In genomic region chrX:94541206-94541605, GRCm38 (mm10) we compare ENCODE assay signal across 8 mouse cellular contexts. TPM values are rescaled to one million over a fixed set of nuclear protein-coding genes. Genes with fewer than 3 reads are reported as not detected.
DNase-seq lines count a peak whose midpoint lies in the region; ATAC-seq and TF ChIP-seq lines count a peak whose summit lies in the region.

No protein-coding gene starts in this region.

- no peaks in the 10 kb centered on the region; the same call in 1 of the 2 replicates for H3K4me1 ChIP-seq in liver, embryonic 13.5 days (replicated peaks)
- H3K4me1 ChIP-seq in stomach, postnatal 0 days (replicated peaks; ENCODE audit: control insufficient read depth, insufficient read depth) = no peaks in the 10 kb centered on the region

- H3K27ac ChIP-seq in liver, embryonic 13.5 days = no peak overlapping the region
- peak overlapping the region; percentile 81 for H3K27ac ChIP-seq in stomach, postnatal 0 days (replicated peaks)

- H3K36me3 ChIP-seq in liver, embryonic 13.5 days = no peaks in the 10 kb centered on the region
- no peaks in the 10 kb centered on the region for H3K36me3 ChIP-seq in stomach, postnatal 0 days (ENCODE audit: control insufficient read depth, insufficient read depth, low read length)

- peak overlapping the region; percentile 65 for H3K4me3 ChIP-seq in liver, embryonic 13.5 days (replicated peaks)
- peak overlapping the region; percentile 62 for H3K4me3 ChIP-seq in stomach, postnatal 0 days (ENCODE audit: low read depth, low read length)

- H3K9me3 ChIP-seq in liver, embryonic 13.5 days (replicated peaks) = no peaks in the 10 kb centered on the region
- H3K9me3 ChIP-seq in stomach, postnatal 0 days (ENCODE audit: control insufficient read depth, low read length) = no peaks in the 10 kb centered on the region

- intact Hi-C loops in heart, postnatal 36 days (cut with DNase I) = loop anchor here (5.0 kb wide), 2 partner anchors 59 to 174 kb away; partner anchors contain the start of genes Apoo and Fam90a1b

- TF ChIP-seq EP300 in stomach, postnatal 0 days (optimal IDR thresholded peaks at IDR 0.05) = no peak

- 7% methylated on average over 25 of the region's 25 CpGs for WGBS in liver, embryonic 13.5 days (ENCODE audit: insufficient replicate concordance)
- 8% methylated on average over 24 of the region's 25 CpGs for WGBS in stomach, postnatal 0 days

- peak; percentile 0 for DNase-seq in gastrocnemius, adult 18-20 months (ENCODE audit: low spot score)
- DNase-seq in gastrocnemius, postnatal 10 days = no peak
- DNase-seq in 3134 (ENCODE audit: extremely low read depth, insufficient read length, low spot score) = peak; percentile 61
- DNase-seq in cerebellum, adult 9-10 months = peak; percentile 42
- peak; percentile 4 to 24 for DNase-seq in heart, postnatal 36 days
- no peak for DNase-seq in liver, embryonic 13.5 days
- peak; percentile 20 for DNase-seq in stomach, postnatal 0 days (ENCODE audit: low spot score)
- no peak for DNase-seq in urinary bladder, adult 2 months (ENCODE audit: low spot score)

- H3K9ac ChIP-seq in liver, embryonic 13.5 days = peak overlapping the region; percentile 67
- H3K9ac ChIP-seq in stomach, postnatal 0 days (ENCODE audit: low read length) = peak overlapping the region; percentile 75

- no peak for TF ChIP-seq CTCF in stomach, postnatal 0 days (IDR thresholded peaks at IDR 0.05; ENCODE audit: low read depth)

- H3K27me3 ChIP-seq in liver, embryonic 13.5 days = peaks cover 35% of the 10 kb centered on the region
- no peaks in the 10 kb centered on the region for H3K27me3 ChIP-seq in stomach, postnatal 0 days (ENCODE audit: control insufficient read depth, insufficient read depth, low read length)

- H3K4me2 ChIP-seq in liver, embryonic 13.5 days = peak overlapping the region; percentile 76
- H3K4me2 ChIP-seq in stomach, postnatal 0 days (replicated peaks; ENCODE audit: low read depth) = peak overlapping the region; percentile 52

- no peak for ATAC-seq in liver, embryonic 13.5 days (ENCODE audit: low read depth)
- ATAC-seq in stomach, postnatal 0 days (ENCODE audit: low FRiP score, low TSS enrichment) = peak; percentile 0; the same call in 1 of the 2 replicates

RNA-seq across cellular contexts. Expression of gene Maged1, which starts 0.7 kb away (rescaled TPM):
- total RNA-seq in gastrocnemius, adult 18-20 months (2021) = 10 to 100 TPM; 12.0 to 17.6 TPM
- total RNA-seq in gastrocnemius, postnatal 10 days (2021) = 100 to 1,000 TPM; 117 to 146 TPM
- 10 to 100 TPM; 91.1 to 98.4 TPM for total RNA-seq in heart, postnatal 36 days (2021)
- polyA plus RNA-seq in liver, embryonic 13.5 days (2015; fragmentation: Nextera tagmentation; extraction: Ambion mirVana) = 74.3 and 89.8 TPM in 2 replicates
- 175 and 179 TPM in 2 replicates for polyA plus RNA-seq in stomach, postnatal 0 days (2015; fragmentation: Nextera tagmentation; extraction: Ambion mirVana)
- polyA plus RNA-seq in urinary bladder, adult 2 months (2012; rRNA removed) = 240 and 245 TPM in 2 replicates

Comparison
In these comparisons a context has a peak if more than half of its experiments do, and no peak if none do; other contexts are left out.
1. DNase-seq: peak in gastrocnemius, adult 18-20 months (single experiment), 3134 (single experiment), cerebellum, adult 9-10 months (single experiment), heart, postnatal 36 days (2 of 2) and stomach, postnatal 0 days (single experiment); none in gastrocnemius, postnatal 10 days (single experiment), liver, embryonic 13.5 days (single experiment) and urinary bladder, adult 2 months (single experiment).
2. RNA of gene Maged1, which starts 0.7 kb away (total RNA-seq): 117 to 146 TPM in gastrocnemius, postnatal 10 days and 91.1 to 98.4 TPM in heart, postnatal 36 days; 12.0 to 17.6 TPM in gastrocnemius, adult 18-20 months; every median in the first group is over 4 times any median in the second.